Comparison of ENCODE assay signal across 14 mouse cellular contexts in the genomic region with DNA sequence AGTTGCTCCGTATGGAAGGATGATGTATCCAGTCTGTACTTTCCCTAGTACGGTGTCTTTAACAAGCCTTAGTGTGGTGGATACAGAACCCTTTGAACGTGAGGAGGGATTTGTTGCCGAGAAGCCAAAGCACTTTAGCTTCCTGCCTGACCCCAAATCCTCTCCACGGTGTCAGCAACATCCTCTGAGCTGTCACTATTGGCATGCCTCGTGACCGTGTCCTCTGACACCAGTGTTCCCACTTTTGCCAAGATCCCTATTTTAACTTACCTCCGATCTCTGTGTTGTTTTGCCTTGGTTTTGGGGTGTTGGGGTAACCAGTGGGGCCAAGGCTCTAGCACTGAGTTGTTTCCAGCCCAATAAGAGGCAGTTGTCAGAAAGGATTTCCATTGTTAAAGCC. TPM values are rescaled to one million over a fixed set of nuclear protein-coding genes. Genes with fewer than 3 reads are reported as not detected.
DNase-seq lines count a peak whose midpoint lies in the region; ATAC-seq and TF ChIP-seq lines count a peak whose summit lies in the region.
"Had no signal": no experiment of that assay in that cellular context is flagged by ENCODE, and none has a peak within 500 bp of the region (broad histone marks: within the 10 kb centered on the region; RNA-seq: fewer than 3 reads in every experiment).

No protein-coding gene starts in this region.

- no peak for TF ChIP-seq CTCF in gastrocnemius, adult 2 months (IDR thresholded peaks at IDR 0.05)
- TF ChIP-seq CTCF in olfactory bulb, adult 2 months (IDR thresholded peaks at IDR 0.05; ENCODE audit: insufficient read depth, low read depth, low read length): peak; percentile 9; the same call in 1 of the 2 replicates

- H3K4me2 ChIP-seq in forebrain, embryonic 14.5 days (ENCODE audit: low read length): no peak overlapping the region

- no peak overlapping the region for H3K27ac ChIP-seq in gastrocnemius, adult 2 months
- H3K27ac ChIP-seq in heart, embryonic 10.5 days: no peak overlapping the region
- H3K27ac ChIP-seq in olfactory bulb, adult 2 months (ENCODE audit: insufficient read depth, low read depth, low read length): peak overlapping the region; percentile 4; the same call in 1 of the 2 replicates
- H3K27ac ChIP-seq in forebrain, embryonic 14.5 days (ENCODE audit: low read depth, low read length): no peak overlapping the region

- no peak for ATAC-seq in forebrain, embryonic 14.5 days
- ATAC-seq: activated CD4-positive, CD25-positive, alpha-beta regulatory T cell, adult 4 months; CD4-positive, CD25-positive, alpha-beta regulatory T cell, adult 4 months; Patski had no signal

- H3K36me3 ChIP-seq in heart, embryonic 10.5 days: peaks cover 4% of the 10 kb centered on the region; the same call in 1 of the 2 replicates
- peaks cover 28% of the 10 kb centered on the region for H3K36me3 ChIP-seq in forebrain, embryonic 14.5 days (ENCODE audit: control insufficient read depth, insufficient read depth, low read length)
- H3K36me3 ChIP-seq: G1E had no signal

- TF ChIP-seq POLR2A in olfactory bulb, adult 2 months (IDR thresholded peaks at IDR 0.05; ENCODE audit: insufficient read depth, low read depth, low read length): no peak

- no peaks in the 10 kb centered on the region for H3K9me3 ChIP-seq in heart, embryonic 10.5 days
- H3K9me3 ChIP-seq in forebrain, embryonic 14.5 days (replicated peaks; ENCODE audit: control insufficient read depth, low read length): no peaks in the 10 kb centered on the region
- H3K9me3 ChIP-seq: G1E had no signal

- peak; percentile 10 for DNase-seq in gastrocnemius, adult 2 months
- DNase-seq in gastrocnemius, postnatal 36 days: no peak
- peak; percentile 91 for DNase-seq in heart, adult 11 months
- no peak for DNase-seq in heart, embryonic 10.5 days (ENCODE audit: low spot score)
- no peak for DNase-seq in forebrain, embryonic 14.5 days (ENCODE audit: low spot score)
- DNase-seq: adrenal gland, postnatal 25 days; B cell, adult 2 months; cerebellum, adult 11 months had no signal

- H3K9ac ChIP-seq in forebrain, embryonic 14.5 days (ENCODE audit: low read length): no peak overlapping the region

- WGBS in heart, embryonic 10.5 days: 63% methylated on average over 8 of the region's 8 CpGs
- WGBS in olfactory bulb, adult 2 months: 64% methylated on average over 8 of the region's 8 CpGs
- WGBS in forebrain, embryonic 14.5 days: 87% methylated on average over 8 of the region's 8 CpGs

- no peak overlapping the region for H3K4me3 ChIP-seq in gastrocnemius, adult 2 months
- no peak overlapping the region for H3K4me3 ChIP-seq in heart, embryonic 10.5 days
- no peak overlapping the region for H3K4me3 ChIP-seq in olfactory bulb, adult 2 months (ENCODE audit: insufficient read depth, low read depth, low read length)
- H3K4me3 ChIP-seq in forebrain, embryonic 14.5 days (ENCODE audit: low read depth, low read length): no peak overlapping the region

- peaks cover 7% of the 10 kb centered on the region for H3K4me1 ChIP-seq in heart, embryonic 10.5 days
- peaks cover 40% of the 10 kb centered on the region for H3K4me1 ChIP-seq in olfactory bulb, adult 2 months (ENCODE audit: control insufficient read depth, insufficient read depth, low read length)
- H3K4me1 ChIP-seq in forebrain, embryonic 14.5 days (ENCODE audit: control insufficient read depth, insufficient read depth, low read length): peaks cover 13% of the 10 kb centered on the region; the same call in 1 of the 2 replicates

- intact Hi-C loops in gastrocnemius, adult 2 months (cut with DNase I): no loop called here
- intact Hi-C loops in gastrocnemius, postnatal 36 days (cut with DNase I): no loop called here

- no peaks in the 10 kb centered on the region for H3K27me3 ChIP-seq in heart, embryonic 10.5 days (ENCODE audit: insufficient read depth, poor library complexity, severe bottlenecking)
- no peaks in the 10 kb centered on the region for H3K27me3 ChIP-seq in forebrain, embryonic 14.5 days (replicated peaks; ENCODE audit: control insufficient read depth, insufficient read depth, low read length)
- H3K27me3 ChIP-seq: Patski had no signal

RNA-seq across cellular contexts. Expression of a gene that starts 23.5 kb away (rescaled TPM):
- 10 to 100 TPM; 10.5 to 14.0 TPM for total RNA-seq in gastrocnemius, adult 2 months (2021)
- 10 to 100 TPM; 14.0 to 19.0 TPM for total RNA-seq in gastrocnemius, postnatal 36 days (2021)
- 2.8 and 3.0 TPM in 2 replicates for polyA plus RNA-seq in heart, embryonic 10.5 days (2016; fragmentation: Nextera tagmentation; extraction: Ambion mirVana)
- polyA plus RNA-seq in olfactory bulb, adult 2 months (2012; ENCODE audit: insufficient read depth, insufficient read length, low replicate concordance, missing spikeins): not detected in 2 replicates
- polyA plus RNA-seq in forebrain, embryonic 14.5 days (2014; fragmentation: Nextera tagmentation; extraction: Ambion mirVana): 12.6 and 14.3 TPM in 2 replicates
- total RNA-seq: MEL had no signal
- polyA plus RNA-seq: G1E had no signal

Comparison
In these comparisons a context has a peak if more than half of its experiments do, and no peak if none do; other contexts are left out.
1. DNase-seq: peak in gastrocnemius, adult 2 months (single experiment) and heart, adult 11 months (single experiment); none in gastrocnemius, postnatal 36 days (0 of 2), heart, embryonic 10.5 days (single experiment) and forebrain, embryonic 14.5 days (single experiment).